Mouse (Mus musculus) kidney, adult 11 months (tissue): ENCODE results near the gene Islr2.

Experiments
- DNase-seq: peaks from one replicate; pipeline ENCODE4 v3.0.0; 2022

Gene Islr2

GRCm38 (mm10) chr9:58220218-58220903 lies 16.2 kb upstream of the Islr2 start:
- DNase-seq, result no peak

GRCm38 (mm10) chr9:58218539-58218938 lies 14.4 kb upstream of the Islr2 start:
- no peak for DNase-seq

- DNase-seq, result peak; percentile 64
Measured at GRCm38 (mm10) chr9:58216402-58216801, 12.3 kb upstream of the Islr2 start.

GRCm38 (mm10) chr9:58214519-58215180 lies 10.5 kb upstream of the Islr2 start:
- no peak for DNase-seq

- no peak for DNase-seq
Measured at GRCm38 (mm10) chr9:58213865-58214264, 9.7 kb upstream of the Islr2 start.

GRCm38 (mm10) chr9:58213377-58213776 lies 9.3 kb upstream of the Islr2 start:
- no peak for DNase-seq

- no peak for DNase-seq
Measured at GRCm38 (mm10) chr9:58210304-58210627, 6.1 kb upstream of the Islr2 start.

GRCm38 (mm10) chr9:58209462-58210303 lies 5.6 kb upstream of the Islr2 start:
- DNase-seq, result no peak

- DNase-seq, result no peak
Measured at GRCm38 (mm10) chr9:58206013-58206412, 1.9 kb upstream of the Islr2 start.

GRCm38 (mm10) chr9:58204448-58205000 lies 405 bp upstream of the Islr2 start:
- DNase-seq, result peak; percentile 87

- no peak for DNase-seq
Measured at GRCm38 (mm10) chr9:58202676-58203453, 1.3 kb downstream of the Islr2 start.

- no peak for DNase-seq
Measured at GRCm38 (mm10) chr9:58201861-58202549, 2.1 kb downstream of the Islr2 start.

GRCm38 (mm10) chr9:58201091-58201842 lies 2.9 kb downstream of the Islr2 start:
- DNase-seq, result no peak

GRCm38 (mm10) chr9:58200270-58201090 lies 3.6 kb downstream of the Islr2 start:
- no peak for DNase-seq

- DNase-seq, result no peak
Measured at GRCm38 (mm10) chr9:58199381-58200269, 4.5 kb downstream of the Islr2 start.

- DNase-seq, result no peak
Measured at GRCm38 (mm10) chr9:58198801-58199371, 5.2 kb downstream of the Islr2 start.

GRCm38 (mm10) chr9:58197781-58198701 lies 6.1 kb downstream of the Islr2 start:
- no peak for DNase-seq
